Mouse (Mus musculus): ENCODE data around the gene Foxe3. TPM values are rescaled to one million over a fixed set of nuclear protein-coding genes. Genes with fewer than 3 reads are reported as not detected.

Foxe3 gene
- polyA plus RNA-seq, 1 experiment from 2014 or later, result not detected

GRCm38 (mm10) chr4:114938248-114938647 is 12.4 kb upstream of the Foxe3 start:
- WGBS (ENCODE audit: missing documents), result 94% methylated on average over 3 of the region's 3 CpGs
- Histone ChIP-seq H3K79me2 (ENCODE audit: inconsistent target) (no peaks in the 10 kb centered on the region), H3K36me3 (ENCODE audit: inconsistent target) (no peaks in the 10 kb centered on the region), H3K27ac (no peak overlapping the region), H3K4me3 (ENCODE audit: inconsistent target) (no peak overlapping the region)

- Histone ChIP-seq H3K4me3 (ENCODE audit: inconsistent target) (no peak overlapping the region), H3K79me2 (ENCODE audit: inconsistent target) (no peaks in the 10 kb centered on the region), H3K27ac (no peak overlapping the region), H3K36me3 (ENCODE audit: inconsistent target) (no peaks in the 10 kb centered on the region)
- WGBS (ENCODE audit: missing documents), result 94% methylated on average over 4 of the region's 4 CpGs
Measured at GRCm38 (mm10) chr4:114937459-114938047, 11.7 kb upstream of the Foxe3 start.

- 44% methylated on average over 6 of the region's 6 CpGs for WGBS (ENCODE audit: missing documents)
- Histone ChIP-seq H3K4me3 (ENCODE audit: inconsistent target) (no peak overlapping the region), H3K79me2 (ENCODE audit: inconsistent target) (no peaks in the 10 kb centered on the region), H3K27ac (0 out of 2 replicates have a peak overlapping the region, but pooled peaks have one; percentile 24), H3K36me3 (ENCODE audit: inconsistent target) (no peaks in the 10 kb centered on the region)
Measured at GRCm38 (mm10) chr4:114934188-114934587, 8.4 kb upstream of the Foxe3 start.

GRCm38 (mm10) chr4:114932747-114933146 is 6.9 kb upstream of the Foxe3 start:
- Histone ChIP-seq H3K36me3 (ENCODE audit: inconsistent target) (no peaks in the 10 kb centered on the region), H3K79me2 (ENCODE audit: inconsistent target) (no peaks in the 10 kb centered on the region), H3K4me3 (ENCODE audit: inconsistent target) (no peak overlapping the region), H3K27ac (no peak overlapping the region)
- WGBS (ENCODE audit: missing documents), result 98% methylated on average over 4 of the region's 4 CpGs

GRCm38 (mm10) chr4:114929155-114929554 is 3.3 kb upstream of the Foxe3 start:
- Histone ChIP-seq H3K4me3 (ENCODE audit: inconsistent target) (no peak overlapping the region), H3K27ac (no peak overlapping the region), H3K36me3 (ENCODE audit: inconsistent target) (no peaks in the 10 kb centered on the region), H3K79me2 (ENCODE audit: inconsistent target) (no peaks in the 10 kb centered on the region)
- 87% methylated on average over 15 of the region's 15 CpGs for WGBS (ENCODE audit: missing documents)

- 1% methylated on average over 93 of the region's 125 CpGs for WGBS (ENCODE audit: missing documents)
- Histone ChIP-seq H3K36me3 (ENCODE audit: inconsistent target) (no peaks in the 10 kb centered on the region), H3K79me2 (ENCODE audit: inconsistent target) (no peaks in the 10 kb centered on the region), H3K27ac (no peak overlapping the region), H3K4me3 (ENCODE audit: inconsistent target) (no peak overlapping the region)
Measured at GRCm38 (mm10) chr4:114924971-114925916, 569 bp downstream of the Foxe3 start.

- 73% methylated on average over 2 of the region's 2 CpGs for WGBS (ENCODE audit: missing documents)
- no peaks in the 10 kb centered on the region for H3K79me2 ChIP-seq (ENCODE audit: inconsistent target)
- no peak overlapping the region for H3K27ac ChIP-seq
- H3K4me3 ChIP-seq (ENCODE audit: inconsistent target), result no peak overlapping the region
- H3K36me3 ChIP-seq (ENCODE audit: inconsistent target), result no peaks in the 10 kb centered on the region
Measured at GRCm38 (mm10) chr4:114917091-114917490, 8.7 kb downstream of the Foxe3 start.

- Histone ChIP-seq H3K27ac (no peak overlapping the region), H3K79me2 (ENCODE audit: inconsistent target) (no peaks in the 10 kb centered on the region), H3K4me3 (ENCODE audit: inconsistent target) (no peak overlapping the region), H3K36me3 (ENCODE audit: inconsistent target) (no peaks in the 10 kb centered on the region)
- WGBS (ENCODE audit: missing documents), result 96% methylated on average over 4 of the region's 4 CpGs
Measured at GRCm38 (mm10) chr4:114916056-114916455, 9.8 kb downstream of the Foxe3 start.

- WGBS (ENCODE audit: missing documents), result 70% methylated on average over 13 of the region's 13 CpGs
- H3K36me3 ChIP-seq (ENCODE audit: inconsistent target), result no peaks in the 10 kb centered on the region
- H3K4me3 ChIP-seq (ENCODE audit: inconsistent target), result no peak overlapping the region
- H3K27ac ChIP-seq, result no peak overlapping the region
- no peaks in the 10 kb centered on the region for H3K79me2 ChIP-seq (ENCODE audit: inconsistent target)
Measured at GRCm38 (mm10) chr4:114913594-114913962, 12.2 kb downstream of the Foxe3 start.

- H3K27ac ChIP-seq, result no peak overlapping the region
- H3K79me2 ChIP-seq (ENCODE audit: inconsistent target), result no peaks in the 10 kb centered on the region
- WGBS (ENCODE audit: missing documents), result 92% methylated on average over 35 of the region's 35 CpGs
- H3K36me3 ChIP-seq (ENCODE audit: inconsistent target), result no peaks in the 10 kb centered on the region
- no peak overlapping the region for H3K4me3 ChIP-seq (ENCODE audit: inconsistent target)
Measured at GRCm38 (mm10) chr4:114912705-114913593, 12.9 kb downstream of the Foxe3 start.

GRCm38 (mm10) chr4:114909602-114910484 is 16.0 kb downstream of the Foxe3 start:
- peak overlapping the region; percentile 39 for H3K4me3 ChIP-seq (ENCODE audit: inconsistent target)
- H3K27ac ChIP-seq, result no peak overlapping the region
- WGBS (ENCODE audit: missing documents), result 9% methylated on average over 20 of the region's 20 CpGs
- H3K36me3 ChIP-seq (ENCODE audit: inconsistent target), result no peaks in the 10 kb centered on the region
- H3K79me2 ChIP-seq (ENCODE audit: inconsistent target), result no peaks in the 10 kb centered on the region

GRCm38 (mm10) chr4:114908829-114909601 is 16.8 kb downstream of the Foxe3 start, which contains the start of gene Foxd2:
Gene Foxd2, minus strand, starts transcription at chr4:114908873.
- under 1% methylated on average over 57 of the region's 64 CpGs for WGBS (ENCODE audit: missing documents)
- H3K36me3 ChIP-seq (ENCODE audit: inconsistent target), result no peaks in the 10 kb centered on the region
- peak within 1 kb of the TSS; percentile 39 for H3K4me3 ChIP-seq (ENCODE audit: inconsistent target)
- no peaks in the 10 kb centered on the region for H3K79me2 ChIP-seq (ENCODE audit: inconsistent target)
- H3K27ac ChIP-seq, result peak within 1 kb of the TSS; percentile 80

Measured in macrophage (primary cell).